Mouse (Mus musculus): Measurements from ENCODE around the gene 2310007B03Rik.

DNA sequence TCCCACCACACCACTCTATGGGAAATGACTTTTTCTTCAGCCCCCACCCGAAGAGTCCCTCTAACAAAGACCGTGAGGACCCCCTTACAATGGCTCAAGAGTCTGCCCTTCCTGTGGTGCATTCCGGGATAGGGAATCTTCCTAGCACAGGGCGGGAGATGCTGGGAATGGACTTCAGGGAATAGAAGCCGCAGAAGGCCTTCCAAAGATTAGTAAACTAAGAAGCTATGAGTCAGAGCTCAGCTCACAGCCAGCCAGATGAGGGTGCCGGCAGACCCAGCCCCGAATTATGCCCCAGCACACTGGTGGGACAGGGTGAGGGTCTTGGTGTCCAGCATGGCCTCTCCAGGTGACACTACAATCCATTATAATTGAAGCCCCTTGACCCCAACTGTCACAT lies 21.5 kb upstream of the 2310007B03Rik start:
- TF ChIP-seq CTCF (IDR thresholded peaks at IDR 0.05; ENCODE audit: extremely low read depth, insufficient read depth, insufficient read length, insufficient replicate concordance) (no peak), POLR2A (IDR thresholded peaks at IDR 0.05; ENCODE audit: low read depth, low read length) (no peak)

Data from spleen, adult 2 months (tissue).